Mouse (Mus musculus): ENCODE results near the gene Pisd.
"Not testable (repeated sequence)": the region's sequence is repeated elsewhere in the genome, so short reads cannot be mapped to it uniquely, and the experiment has no call there.

Gene Pisd

GRCm38 (mm10) chr5:32785313-32785915 is at the start of gene Pisd:
TSS of gene Pisd (minus strand) at chr5:32785646.
- peak; percentile 94 to 96 for DNase-seq

- DNase-seq: no peak
Observed at GRCm38 (mm10) chr5:32834497-32834896, 49.1 kb upstream of the Pisd start.

GRCm38 (mm10) chr5:32830054-32830453 is 44.6 kb upstream of the Pisd start:
- DNase-seq: no peak

GRCm38 (mm10) chr5:32828766-32829165 is 43.3 kb upstream of the Pisd start:
- DNase-seq: not testable (repeated sequence)

GRCm38 (mm10) chr5:32827009-32827408 is 41.6 kb upstream of the Pisd start, which contains the start of gene Gm20671:
TSS of gene Gm20671 (minus strand) at chr5:32827109.
- no peak for DNase-seq

- peak in 1 of 2 experiments; percentile 3 for DNase-seq
Observed at GRCm38 (mm10) chr5:32820471-32820870, 35.0 kb upstream of the Pisd start.

- no peak for DNase-seq
Observed at GRCm38 (mm10) chr5:32815396-32815795, 29.9 kb upstream of the Pisd start.

GRCm38 (mm10) chr5:32786454-32786853 is 1.0 kb upstream of the Pisd start:
- not testable (repeated sequence) for DNase-seq

- no peak for DNase-seq
Observed at GRCm38 (mm10) chr5:32784726-32785125, 720 bp downstream of the Pisd start.

GRCm38 (mm10) chr5:32781596-32781995 is 3.9 kb downstream of the Pisd start:
- no peak for DNase-seq

- DNase-seq: no peak
Observed at GRCm38 (mm10) chr5:32778168-32778567, 7.3 kb downstream of the Pisd start.

- DNase-seq: no peak
Observed at GRCm38 (mm10) chr5:32772361-32772760, 13.1 kb downstream of the Pisd start.

GRCm38 (mm10) chr5:32767636-32768373 is 17.6 kb downstream of the Pisd start:
- DNase-seq: no peak

GRCm38 (mm10) chr5:32767004-32767403 is 18.4 kb downstream of the Pisd start:
- DNase-seq: no peak

- DNase-seq: peak in 1 of 2 experiments; percentile 52
Observed at GRCm38 (mm10) chr5:32761566-32762140, 23.8 kb downstream of the Pisd start.

GRCm38 (mm10) chr5:32760787-32761186 is 24.7 kb downstream of the Pisd start:
- DNase-seq: no peak

GRCm38 (mm10) chr5:32760352-32760751 is 25.1 kb downstream of the Pisd start:
- not testable (repeated sequence) for DNase-seq

GRCm38 (mm10) chr5:32759662-32760061 is 25.8 kb downstream of the Pisd start:
- no peak for DNase-seq

GRCm38 (mm10) chr5:32756141-32756540 is 29.3 kb downstream of the Pisd start:
- DNase-seq: no peak

GRCm38 (mm10) chr5:32751736-32752135 is 33.7 kb downstream of the Pisd start:
- no peak for DNase-seq

GRCm38 (mm10) chr5:32748936-32749335 is 36.5 kb downstream of the Pisd start:
- no peak for DNase-seq

GRCm38 (mm10) chr5:32747650-32748375 is 37.6 kb downstream of the Pisd start:
- DNase-seq: peak; percentile 56 to 60
